Mouse (Mus musculus): ENCODE results near the gene Oxld1. TPM values are rescaled to one million over a fixed set of nuclear protein-coding genes. Genes with fewer than 3 reads are reported as not detected.
A peak's percentile ranks its signal among the peaks of the same experiment; 100 is the strongest.

Oxld1 gene
- polyA plus RNA-seq, 1 experiment: 49.3 TPM

DNA sequence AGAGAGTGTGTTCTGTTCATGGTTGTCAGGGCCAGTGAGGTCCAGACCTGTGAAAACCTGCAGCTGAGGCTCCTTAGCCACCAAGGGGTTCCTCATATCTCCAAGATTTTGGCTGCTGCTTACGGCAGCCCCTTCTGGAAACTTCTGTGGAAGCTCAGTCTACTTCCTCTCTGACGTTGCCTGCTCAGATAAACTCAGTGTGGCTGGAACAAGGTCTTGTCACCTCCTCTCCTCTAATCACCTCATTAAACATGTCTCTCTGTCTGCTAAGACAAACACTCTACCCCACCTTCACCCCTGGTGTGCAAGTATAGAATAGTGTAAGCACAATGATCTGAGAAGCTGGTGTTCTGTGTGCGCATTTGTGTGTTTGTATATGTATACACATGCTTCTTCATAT lies 12.4 kb downstream of the Oxld1 start:
- WGBS: 66% methylated on average over 3 of the region's 3 CpGs
- no peak overlapping the region for H3K4me3 ChIP-seq (ENCODE audit: insufficient read depth, low read depth, low read length)
- no peak for TF ChIP-seq CTCF (conservative IDR thresholded peaks at IDR 0.05; ENCODE audit: insufficient read depth, insufficient read length, low read depth, low read length)
- TF ChIP-seq POLR2A (IDR thresholded peaks at IDR 0.05; ENCODE audit: low read depth, low read length): no peak

DNA sequence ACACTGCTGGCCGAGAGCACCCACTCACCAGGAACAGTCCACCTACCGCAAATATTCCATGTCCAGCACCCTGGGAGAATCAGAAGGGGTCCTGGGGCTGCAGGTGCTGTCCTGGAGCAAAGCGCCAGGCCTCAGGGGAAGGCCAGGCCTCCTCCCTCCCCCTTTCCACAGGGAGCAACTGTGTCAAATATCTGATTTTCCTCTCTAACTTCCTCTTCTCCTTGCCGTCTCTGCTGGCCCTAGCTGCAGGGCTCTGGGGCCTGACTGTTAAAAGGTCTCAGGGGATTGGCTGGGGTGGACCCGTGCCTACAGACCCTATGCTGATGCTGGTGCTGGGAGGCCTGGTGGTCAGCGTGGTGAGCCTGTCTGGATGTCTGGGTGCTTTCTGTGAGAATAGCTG lies 13.8 kb downstream of the Oxld1 start:
- H3K4me1 ChIP-seq (ENCODE audit: control insufficient read depth, insufficient read depth, low read length): no peaks in the 10 kb centered on the region
- TF ChIP-seq POLR2A (IDR thresholded peaks at IDR 0.05; ENCODE audit: low read depth, low read length): no peak
- TF ChIP-seq CTCF (conservative IDR thresholded peaks at IDR 0.05; ENCODE audit: insufficient read depth, insufficient read length, low read depth, low read length): no peak
- H3K36me3 ChIP-seq (ENCODE audit: control insufficient read depth, insufficient read depth, low read length): no peaks in the 10 kb centered on the region
- no peaks in the 10 kb centered on the region for H3K27me3 ChIP-seq (replicated peaks; ENCODE audit: control insufficient read depth, insufficient read depth, low read length)
- H3K4me3 ChIP-seq (ENCODE audit: insufficient read depth, low read depth, low read length): no peak overlapping the region
- WGBS: 71% methylated on average over 6 of the region's 6 CpGs
- no peak overlapping the region for H3K27ac ChIP-seq (ENCODE audit: insufficient read depth, low read depth, low read length)
- DNase-seq: no peak

More for the DNA sequence above, 12.4 kb downstream of the Oxld1 start:
- Histone ChIP-seq H3K27me3 (replicated peaks; ENCODE audit: control insufficient read depth, insufficient read depth, low read length) (no peaks in the 10 kb centered on the region), H3K4me1 (ENCODE audit: control insufficient read depth, insufficient read depth, low read length) (no peaks in the 10 kb centered on the region), H3K36me3 (ENCODE audit: control insufficient read depth, insufficient read depth, low read length) (no peaks in the 10 kb centered on the region), H3K27ac (ENCODE audit: insufficient read depth, low read depth, low read length) (no peak overlapping the region)
- DNase-seq: no peak

- Histone ChIP-seq H3K4me1 (ENCODE audit: control insufficient read depth, insufficient read depth, low read length) (no peaks in the 10 kb centered on the region), H3K4me3 (ENCODE audit: insufficient read depth, low read depth, low read length) (no peak overlapping the region), H3K36me3 (ENCODE audit: control insufficient read depth, insufficient read depth, low read length) (no peaks in the 10 kb centered on the region), H3K27me3 (replicated peaks; ENCODE audit: control insufficient read depth, insufficient read depth, low read length) (no peaks in the 10 kb centered on the region), H3K27ac (ENCODE audit: insufficient read depth, low read depth, low read length) (no peak overlapping the region)
- WGBS: 69% methylated on average over 3 of the region's 3 CpGs
- TF ChIP-seq CTCF (conservative IDR thresholded peaks at IDR 0.05; ENCODE audit: insufficient read depth, insufficient read length, low read depth, low read length) (no peak; the same call in 1 of the 2 replicates), POLR2A (IDR thresholded peaks at IDR 0.05; ENCODE audit: low read depth, low read length) (no peak)
- DNase-seq: no peak
Observed at GRCm38 (mm10) chr11:120442765-120443280, 15.0 kb downstream of the Oxld1 start.

DNA sequence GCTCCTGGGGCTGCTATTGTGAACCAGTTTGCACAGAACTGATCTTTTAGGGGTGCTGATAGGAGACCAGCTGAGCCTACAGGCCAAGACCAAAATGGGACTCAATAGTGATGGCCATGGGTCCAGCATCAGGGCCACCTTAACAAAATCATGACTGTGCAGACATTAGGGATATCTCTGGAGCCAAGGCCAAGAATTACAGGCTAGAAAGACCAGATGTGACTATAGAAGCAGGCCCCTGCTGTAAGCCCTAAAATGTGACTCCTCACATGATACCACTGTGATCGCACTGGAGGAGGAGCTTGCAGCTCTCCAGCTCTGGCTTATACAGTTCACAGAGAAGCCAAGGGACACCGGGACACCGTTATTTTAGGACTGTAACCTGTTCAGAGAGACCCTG lies 15.5 kb downstream of the Oxld1 start, which contains the start of gene Tspan10:
TSS of gene Tspan10 (plus strand) at position 301 of the 400 bp plus-strand sequence.
- 91% methylated on average over 3 of the region's 3 CpGs for WGBS
- Histone ChIP-seq H3K27ac (ENCODE audit: insufficient read depth, low read depth, low read length) (no peak within 1 kb of the TSS), H3K4me3 (ENCODE audit: insufficient read depth, low read depth, low read length) (no peak within 1 kb of the TSS), H3K4me1 (ENCODE audit: control insufficient read depth, insufficient read depth, low read length) (no peaks in the 10 kb centered on the region), H3K27me3 (replicated peaks; ENCODE audit: control insufficient read depth, insufficient read depth, low read length) (no peaks in the 10 kb centered on the region), H3K36me3 (ENCODE audit: control insufficient read depth, insufficient read depth, low read length) (no peaks in the 10 kb centered on the region)
- DNase-seq: no peak
- TF ChIP-seq POLR2A (IDR thresholded peaks at IDR 0.05; ENCODE audit: low read depth, low read length) (no peak), CTCF (conservative IDR thresholded peaks at IDR 0.05; ENCODE audit: insufficient read depth, insufficient read length, low read depth, low read length) (no peak)

DNA sequence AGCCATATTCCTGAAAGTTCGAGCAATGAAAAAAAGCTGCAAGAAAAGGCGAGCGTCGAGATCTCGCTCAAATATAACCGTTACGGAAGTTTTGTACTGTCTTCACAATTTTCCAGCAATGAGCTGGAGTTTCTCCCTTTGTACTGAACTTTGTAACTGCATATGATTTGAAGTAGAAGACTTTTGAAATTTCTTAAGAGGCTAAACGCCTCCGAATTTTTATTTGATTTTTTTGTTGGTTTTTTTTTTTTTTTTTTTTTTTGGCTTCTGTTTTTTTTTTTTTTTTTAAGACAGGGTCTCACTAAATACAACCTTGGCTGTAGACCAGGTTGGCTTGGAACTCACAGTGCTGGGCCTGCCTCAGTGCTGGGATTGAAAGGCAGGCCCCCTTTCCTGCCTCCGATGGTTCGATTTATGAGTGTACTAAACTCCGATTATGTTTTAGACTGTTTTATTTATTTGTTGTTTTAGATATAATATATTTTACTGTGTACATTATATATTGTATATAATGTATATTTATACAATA lies 19.9 kb downstream of the Oxld1 start:
- TF ChIP-seq POLR2A (IDR thresholded peaks at IDR 0.05; ENCODE audit: low read depth, low read length) (no peak), CTCF (conservative IDR thresholded peaks at IDR 0.05; ENCODE audit: insufficient read depth, insufficient read length, low read depth, low read length) (no peak)
- H3K4me1 ChIP-seq (ENCODE audit: control insufficient read depth, insufficient read depth, low read length): peaks cover 5% of the 10 kb centered on the region; the same call in 1 of the 2 replicates
- WGBS: 20% methylated on average over 12 of the region's 12 CpGs
- H3K27me3 ChIP-seq (replicated peaks; ENCODE audit: control insufficient read depth, insufficient read depth, low read length): no peaks in the 10 kb centered on the region
- no peaks in the 10 kb centered on the region for H3K36me3 ChIP-seq (ENCODE audit: control insufficient read depth, insufficient read depth, low read length)
- H3K4me3 ChIP-seq (ENCODE audit: insufficient read depth, low read depth, low read length): peak overlapping the region; percentile 97
- peak overlapping the region; percentile 71; the same call in 1 of the 2 replicates for H3K27ac ChIP-seq (ENCODE audit: insufficient read depth, low read depth, low read length)
- no peak for DNase-seq

- peak; percentile 88 for DNase-seq
- peaks cover 5% of the 10 kb centered on the region; the same call in 1 of the 2 replicates for H3K4me1 ChIP-seq (ENCODE audit: control insufficient read depth, insufficient read depth, low read length)
- peak within 1 kb of the TSS; percentile 97 for H3K4me3 ChIP-seq (ENCODE audit: insufficient read depth, low read depth, low read length)
- TF ChIP-seq POLR2A (IDR thresholded peaks at IDR 0.05; ENCODE audit: low read depth, low read length): peak; percentile 35
- TF ChIP-seq CTCF (conservative IDR thresholded peaks at IDR 0.05; ENCODE audit: insufficient read depth, insufficient read length, low read depth, low read length): no peak
- no peaks in the 10 kb centered on the region for H3K27me3 ChIP-seq (replicated peaks; ENCODE audit: control insufficient read depth, insufficient read depth, low read length)
- H3K36me3 ChIP-seq (ENCODE audit: control insufficient read depth, insufficient read depth, low read length): no peaks in the 10 kb centered on the region
- peak within 1 kb of the TSS; percentile 85 for H3K27ac ChIP-seq (ENCODE audit: insufficient read depth, low read depth, low read length)
- WGBS: 3% methylated on average over 68 of the region's 77 CpGs
Observed at GRCm38 (mm10) chr11:120437152-120437856, 20.6 kb downstream of the Oxld1 start, which contains the start of gene Nploc4. Nploc4 (minus strand) TSS chr11:120437708.

GRCm38 (mm10) chr11:120426727-120427126 lies 31.1 kb downstream of the Oxld1 start:
- Histone ChIP-seq H3K27me3 (replicated peaks; ENCODE audit: control insufficient read depth, insufficient read depth, low read length) (no peaks in the 10 kb centered on the region), H3K4me3 (ENCODE audit: insufficient read depth, low read depth, low read length) (no peak overlapping the region), H3K4me1 (ENCODE audit: control insufficient read depth, insufficient read depth, low read length) (no peaks in the 10 kb centered on the region; the same call in 1 of the 2 replicates), H3K36me3 (ENCODE audit: control insufficient read depth, insufficient read depth, low read length) (peaks cover 11% of the 10 kb centered on the region), H3K27ac (ENCODE audit: insufficient read depth, low read depth, low read length) (no peak overlapping the region)
- TF ChIP-seq CTCF (conservative IDR thresholded peaks at IDR 0.05; ENCODE audit: insufficient read depth, insufficient read length, low read depth, low read length) (no peak), POLR2A (IDR thresholded peaks at IDR 0.05; ENCODE audit: low read depth, low read length) (no peak)
- no peak for DNase-seq
- 82% methylated on average over 3 of the region's 3 CpGs for WGBS

All from kidney, adult 2 months (tissue).